Comparison of ENCODE assay signal across 17 mouse cellular contexts in the genomic region with DNA sequence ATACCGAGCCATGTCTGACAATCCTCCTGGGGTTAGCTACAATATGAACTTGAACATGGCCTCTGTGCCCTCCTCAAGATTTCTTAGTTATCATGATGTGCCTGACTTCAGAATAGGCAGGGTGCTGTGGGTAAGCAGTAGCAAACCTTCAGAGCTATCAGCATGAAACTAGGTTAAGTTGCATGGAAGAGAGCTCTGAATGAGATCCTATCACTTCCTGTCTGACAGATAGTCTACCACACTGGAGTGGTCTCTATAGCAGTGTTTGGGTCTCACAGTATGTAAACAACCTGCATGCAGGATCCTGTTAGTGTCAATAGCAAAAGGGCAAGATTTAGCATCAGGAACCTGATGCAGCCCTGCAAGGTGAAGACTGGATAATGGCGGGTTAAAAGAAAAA.
DNase-seq lines count a peak whose midpoint lies in the region; ATAC-seq and TF ChIP-seq lines count a peak whose summit lies in the region.
"Had no signal": no experiment of that assay in that cellular context is flagged by ENCODE, and none has a peak within 500 bp of the region (broad histone marks: within the 10 kb centered on the region; RNA-seq: fewer than 3 reads in every experiment).

No protein-coding gene starts in this region.

- H3K4me2 ChIP-seq in kidney, embryonic 16.5 days (replicated peaks; ENCODE audit: low read depth, low read length): no peak overlapping the region
- H3K4me2 ChIP-seq: forebrain, embryonic 13.5 days; hindbrain, embryonic 13.5 days had no signal

- H3K36me3 ChIP-seq in thymus, adult 2 months (ENCODE audit: control insufficient read depth, insufficient read depth, low read length): no peaks in the 10 kb centered on the region
- no peaks in the 10 kb centered on the region for H3K36me3 ChIP-seq in kidney, embryonic 16.5 days (ENCODE audit: insufficient read depth, low read length)
- H3K36me3 ChIP-seq: embryonic facial prominence, embryonic 10.5 days; heart, embryonic 10.5 days; hindbrain, embryonic 13.5 days had no signal

- H3K4me1 ChIP-seq in thymus, adult 2 months (replicated peaks; ENCODE audit: control insufficient read depth, insufficient read depth, low read length): 0 out of 2 replicates have a peak, but pooled peaks cover 2% of the 10 kb centered on the region
- H3K4me1 ChIP-seq in kidney, embryonic 16.5 days (ENCODE audit: insufficient read depth, low read length): no peaks in the 10 kb centered on the region
- H3K4me1 ChIP-seq: embryonic facial prominence, embryonic 10.5 days; forebrain, embryonic 13.5 days; heart, embryonic 10.5 days; hindbrain, embryonic 13.5 days had no signal

- H3K27me3 ChIP-seq in thymus, adult 2 months (ENCODE audit: control insufficient read depth, insufficient read depth, low read length): no peaks in the 10 kb centered on the region
- no peaks in the 10 kb centered on the region for H3K27me3 ChIP-seq in kidney, embryonic 16.5 days (ENCODE audit: insufficient read depth, low read length)
- H3K27me3 ChIP-seq: forebrain, embryonic 13.5 days; hindbrain, embryonic 13.5 days had no signal

- peak; percentile 74 for ATAC-seq in CD4-positive, CD25-positive, alpha-beta regulatory T cell, adult 4 months
- ATAC-seq in kidney, embryonic 16.5 days (ENCODE audit: low FRiP score, low TSS enrichment): no peak
- ATAC-seq: forebrain, embryonic 13.5 days; hindbrain, postnatal 0 days had no signal

- no peak overlapping the region for H3K27ac ChIP-seq in thymus, adult 2 months (ENCODE audit: control insufficient read depth, insufficient read depth, low read length)
- no peak overlapping the region for H3K27ac ChIP-seq in kidney, embryonic 16.5 days (ENCODE audit: low read length)
- H3K27ac ChIP-seq: embryonic facial prominence, embryonic 10.5 days; forebrain, embryonic 13.5 days; heart, embryonic 10.5 days; hindbrain, embryonic 13.5 days; hindbrain, postnatal 0 days had no signal

- 82% methylated on average over 2 of the region's 2 CpGs for WGBS in thymus, adult 2 months
- WGBS in kidney, embryonic 16.5 days: 92% methylated on average over 2 of the region's 2 CpGs

- no peaks in the 10 kb centered on the region for H3K9me3 ChIP-seq in kidney, embryonic 16.5 days (ENCODE audit: low read length)
- H3K9me3 ChIP-seq: embryonic facial prominence, embryonic 10.5 days; forebrain, embryonic 13.5 days; heart, embryonic 10.5 days; hindbrain, embryonic 13.5 days had no signal

- TF ChIP-seq CTCF in thymus, adult 2 months (IDR thresholded peaks at IDR 0.05; ENCODE audit: borderline replicate concordance, control insufficient read depth, extremely low read depth, insufficient read depth, low read length, poor library complexity): no peak

- no peak overlapping the region for H3K4me3 ChIP-seq in thymus, adult 2 months (ENCODE audit: control insufficient read depth, insufficient read depth, low read length)
- no peak overlapping the region for H3K4me3 ChIP-seq in kidney, embryonic 16.5 days (ENCODE audit: low read length)
- H3K4me3 ChIP-seq: embryonic facial prominence, embryonic 10.5 days; forebrain, embryonic 13.5 days; heart, embryonic 10.5 days; hindbrain, embryonic 13.5 days had no signal

- H3K9ac ChIP-seq in kidney, embryonic 16.5 days (replicated peaks; ENCODE audit: low read length): no peak overlapping the region
- H3K9ac ChIP-seq: forebrain, embryonic 13.5 days; hindbrain, embryonic 13.5 days had no signal

- DNase-seq in thymus, adult 2 months: peak; percentile 12
- DNase-seq in thymus, postnatal 25 days: peak; percentile 13
- no peak for DNase-seq in heart, postnatal 4 days
- no peak for DNase-seq in ovary, postnatal 14 days (ENCODE audit: low spot score)
- DNase-seq: adrenal gland, postnatal 25 days; cerebellum, adult 18-20 months; cerebellum, adult 9-11 months; gastrocnemius, postnatal 10 days; heart, adult 18-20 months; heart, postnatal 10 days had no signal

- no peak for TF ChIP-seq POLR2A in thymus, adult 2 months (IDR thresholded peaks at IDR 0.05; ENCODE audit: control insufficient read depth, extremely low read depth, insufficient read depth, low read length, poor library complexity)

Comparison
In these comparisons a context has a peak if more than half of its experiments do, and no peak if none do; other contexts are left out.
1. DNase-seq: peak in thymus, adult 2 months (single experiment) and thymus, postnatal 25 days (single experiment); none in heart, postnatal 4 days (single experiment) and ovary, postnatal 14 days (single experiment).